Mouse (Mus musculus): ENCODE results near the gene Olfr843.

Gene Olfr843

DNA sequence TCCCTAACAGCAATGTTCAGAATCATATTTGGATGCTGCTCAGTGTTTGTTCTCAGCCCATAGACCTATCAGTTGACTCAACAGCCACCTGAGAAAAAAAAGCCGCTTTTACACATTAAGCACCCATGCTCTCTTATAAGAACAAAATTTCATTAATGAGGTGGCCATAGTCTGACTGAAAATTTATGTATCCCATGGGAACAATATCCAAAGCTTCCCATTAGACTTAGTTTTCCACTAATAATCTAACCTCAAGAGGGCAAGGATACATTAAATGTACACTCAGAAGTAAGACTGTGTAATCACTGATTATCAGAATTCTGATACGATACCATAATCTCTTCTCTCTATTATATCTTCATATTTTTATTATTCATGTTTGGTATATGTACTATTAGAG is at the start of gene Olfr843:
Olfr843 (minus strand) TSS at position 101 of the 400 bp plus-strand sequence.
- 84% methylated on average over 2 of the region's 2 CpGs for WGBS
